Mouse (Mus musculus) E14TG2a.4 (cell line): ENCODE measurements around the gene Otop2.

Experiments
- CTCF ChIP-seq: conservative IDR thresholded peaks from 2 replicates; pipeline ENCODE4 v1.5.1; 2014; ENCODE audit warnings: low read length
- NANOG ChIP-seq: IDR thresholded peaks from 2 replicates; pipeline ENCODE4 v1.6.1; 2014; ENCODE audit warnings: borderline replicate concordance, low read length, mixed read lengths

GRCm38 (mm10) chr11:115319704-115320383 lies 12.9 kb downstream of the Otop2 start:
- TF ChIP-seq CTCF (no peak), NANOG (no peak)
